In the genomic region with DNA sequence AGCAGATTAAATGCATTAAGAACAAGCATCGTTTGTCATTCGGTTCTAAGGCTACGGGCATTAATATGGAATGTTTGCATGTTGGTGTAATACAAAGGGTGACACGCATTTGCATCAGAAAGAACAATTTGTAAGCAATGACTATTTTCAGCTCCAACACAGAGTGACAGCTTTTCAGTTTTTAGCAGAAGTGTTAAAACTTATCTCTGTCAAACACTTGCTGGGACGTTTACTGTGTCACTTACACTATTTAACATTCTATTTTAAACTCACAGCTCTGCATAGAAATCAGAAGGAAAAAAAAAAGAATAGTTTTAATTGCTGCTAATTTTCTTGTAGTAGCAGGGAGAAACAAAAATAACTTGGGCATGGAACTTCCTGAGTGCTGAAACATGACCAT, we compare ENCODE assay signal across 20 mouse cellular contexts. TPM values are rescaled to one million over a fixed set of nuclear protein-coding genes. Genes with fewer than 3 reads are reported as not detected.
DNase-seq lines count a peak whose midpoint lies in the region; ATAC-seq lines count a peak whose summit lies in the region.
"Had no signal": no experiment of that assay in that cellular context is flagged by ENCODE, and none has a peak within 500 bp of the region (broad histone marks: within the 10 kb centered on the region; RNA-seq: fewer than 3 reads in every experiment).

No protein-coding gene starts in this region.

- H3K9ac ChIP-seq in heart, embryonic 11.5 days (ENCODE audit: low read depth, low read length): no peak overlapping the region
- no peak overlapping the region for H3K9ac ChIP-seq in liver, embryonic 12.5 days
- H3K9ac ChIP-seq: embryonic facial prominence, embryonic 12.5 days; limb, embryonic 12.5 days; midbrain, embryonic 12.5 days; neural tube, embryonic 12.5 days had no signal

- no peak overlapping the region for H3K4me2 ChIP-seq in heart, embryonic 11.5 days
- peak overlapping the region; percentile 8; the same call in 1 of the 2 replicates for H3K4me2 ChIP-seq in liver, embryonic 12.5 days
- H3K4me2 ChIP-seq: embryonic facial prominence, embryonic 12.5 days; limb, embryonic 12.5 days; midbrain, embryonic 12.5 days; neural tube, embryonic 12.5 days had no signal

- H3K4me1 ChIP-seq in heart, embryonic 11.5 days (ENCODE audit: control insufficient read depth, insufficient read depth, low read length): 0 out of 2 replicates have a peak, but pooled peaks cover 2% of the 10 kb centered on the region
- H3K4me1 ChIP-seq in liver, embryonic 12.5 days: peaks cover 45% of the 10 kb centered on the region
- no peaks in the 10 kb centered on the region for H3K4me1 ChIP-seq in embryonic facial prominence, embryonic 10.5 days
- H3K4me1 ChIP-seq: embryonic facial prominence, embryonic 12.5 days; limb, embryonic 12.5 days; neural tube, embryonic 12.5 days had no signal

- no peaks in the 10 kb centered on the region for H3K36me3 ChIP-seq in heart, embryonic 11.5 days (ENCODE audit: control insufficient read depth, insufficient read depth, low read length)
- H3K36me3 ChIP-seq in liver, embryonic 12.5 days: no peaks in the 10 kb centered on the region
- no peaks in the 10 kb centered on the region for H3K36me3 ChIP-seq in embryonic facial prominence, embryonic 10.5 days (replicated peaks)
- H3K36me3 ChIP-seq: embryonic facial prominence, embryonic 12.5 days; limb, embryonic 12.5 days; midbrain, embryonic 12.5 days; neural tube, embryonic 12.5 days had no signal

- H3K9me3 ChIP-seq in heart, embryonic 11.5 days (replicated peaks; ENCODE audit: control insufficient read depth, low read length): no peaks in the 10 kb centered on the region
- no peaks in the 10 kb centered on the region for H3K9me3 ChIP-seq in liver, embryonic 12.5 days (replicated peaks)
- no peaks in the 10 kb centered on the region for H3K9me3 ChIP-seq in embryonic facial prominence, embryonic 10.5 days
- H3K9me3 ChIP-seq: embryonic facial prominence, embryonic 12.5 days; limb, embryonic 12.5 days; midbrain, embryonic 12.5 days; neural tube, embryonic 12.5 days had no signal

- 70% methylated on average over 5 of the region's 5 CpGs for WGBS in heart, embryonic 11.5 days (ENCODE audit: insufficient replicate concordance)
- WGBS in liver, embryonic 12.5 days (ENCODE audit: insufficient replicate concordance): 48% methylated on average over 5 of the region's 5 CpGs
- 87% methylated on average over 5 of the region's 5 CpGs for WGBS in embryonic facial prominence, embryonic 10.5 days

- DNase-seq in heart, postnatal 25 days (ENCODE audit: low spot score): no peak
- no peak for DNase-seq in liver
- no peak for DNase-seq in embryonic facial prominence, embryonic 10.5 days (ENCODE audit: low spot score)
- DNase-seq: adrenal gland, adult 8-10 months; cerebellum, adult 9-10 months; gastrocnemius, postnatal 14 days; kidney, adult 2 months; kidney, postnatal 10 days; lung, adult 2 months; thymus, postnatal 14 days had no signal

- ATAC-seq in heart, embryonic 11.5 days (replicated peaks; ENCODE audit: insufficient number of reproducible peaks, low FRiP score, low TSS enrichment): no peak
- no peak for ATAC-seq in liver, embryonic 12.5 days
- ATAC-seq in common myeloid progenitor, adult 5-6 weeks (replicated peaks; ENCODE audit: low read depth, poor library complexity, severe bottlenecking): peak; percentile 51
- ATAC-seq in megakaryocyte progenitor cell, adult 5-6 weeks (replicated peaks; ENCODE audit: poor library complexity): peak; percentile 43
- ATAC-seq: Patski had no signal

- intact Hi-C loops in heart, postnatal 25 days (cut with DNase I): no loop called here

- peak overlapping the region; percentile 62 for H3K27ac ChIP-seq in heart, embryonic 11.5 days (ENCODE audit: low read depth, low read length)
- 0 out of 2 replicates have a peak overlapping the region, but pooled peaks have one; percentile 14 for H3K27ac ChIP-seq in liver, embryonic 12.5 days
- no peak overlapping the region for H3K27ac ChIP-seq in embryonic facial prominence, embryonic 10.5 days (replicated peaks)
- H3K27ac ChIP-seq: embryonic facial prominence, embryonic 12.5 days; limb, embryonic 12.5 days; midbrain, embryonic 12.5 days; neural tube, embryonic 12.5 days had no signal

- no peak overlapping the region for H3K4me3 ChIP-seq in heart, embryonic 11.5 days (ENCODE audit: low read depth, low read length)
- H3K4me3 ChIP-seq in liver, embryonic 12.5 days: no peak overlapping the region
- no peak overlapping the region for H3K4me3 ChIP-seq in embryonic facial prominence, embryonic 10.5 days
- H3K4me3 ChIP-seq: embryonic facial prominence, embryonic 12.5 days; erythroblast, embryonic 14.5 days; limb, embryonic 12.5 days; midbrain, embryonic 12.5 days; neural tube, embryonic 12.5 days had no signal

- H3K27me3 ChIP-seq in heart, embryonic 11.5 days (ENCODE audit: control insufficient read depth, insufficient read depth, low read length): no peaks in the 10 kb centered on the region
- no peaks in the 10 kb centered on the region for H3K27me3 ChIP-seq in liver, embryonic 12.5 days (replicated peaks)
- no peaks in the 10 kb centered on the region for H3K27me3 ChIP-seq in embryonic facial prominence, embryonic 10.5 days (replicated peaks; ENCODE audit: low read depth, poor library complexity, severe bottlenecking)
- H3K27me3 ChIP-seq: embryonic facial prominence, embryonic 12.5 days; limb, embryonic 12.5 days; midbrain, embryonic 12.5 days; neural tube, embryonic 12.5 days; Patski had no signal

RNA-seq across cellular contexts. Expression of gene Sf3b5, which starts 18.7 kb away (rescaled TPM):
- 37.6 and 37.9 TPM in 2 replicates for polyA plus RNA-seq in heart, embryonic 11.5 days (2014; fragmentation: Nextera tagmentation; extraction: Ambion mirVana)
- 1 to 10 TPM; 6.3 to 6.9 TPM for total RNA-seq in heart, postnatal 25 days (2021)
- 30.7 and 32.9 TPM in 2 replicates for polyA plus RNA-seq in liver, embryonic 12.5 days (2016; fragmentation: Nextera tagmentation; extraction: Ambion mirVana)
- total RNA-seq in common myeloid progenitor, adult 5-6 weeks (2017): 16.9 and 17.4 TPM in 2 replicates
- 17.4 and 18.7 TPM in 2 replicates for total RNA-seq in megakaryocyte progenitor cell, adult 5-6 weeks (2015)
- 23.3 and 23.4 TPM in 2 replicates for total RNA-seq in megakaryocyte progenitor cell, adult 5-6 weeks (2017)
- 44.8 and 47.2 TPM in 2 replicates for polyA plus RNA-seq in embryonic facial prominence, embryonic 10.5 days (2016; fragmentation: Nextera tagmentation; extraction: Ambion mirVana)

RNA-seq across cellular contexts. Expression of gene Stx11, which starts 22.4 kb away (rescaled TPM):
- polyA plus RNA-seq in heart, embryonic 11.5 days (2014; fragmentation: Nextera tagmentation; extraction: Ambion mirVana): 5.3 and 5.5 TPM in 2 replicates
- total RNA-seq in heart, postnatal 25 days (2021): 1 to 10 TPM; 1.7 to 2.2 TPM
- 15.1 and 16.6 TPM in 2 replicates for polyA plus RNA-seq in liver, embryonic 12.5 days (2016; fragmentation: Nextera tagmentation; extraction: Ambion mirVana)
- total RNA-seq in common myeloid progenitor, adult 5-6 weeks (2017): 8.2 and 9.4 TPM in 2 replicates
- 5.1 and 7.6 TPM in 2 replicates for total RNA-seq in megakaryocyte progenitor cell, adult 5-6 weeks (2015)
- total RNA-seq in megakaryocyte progenitor cell, adult 5-6 weeks (2017): 5.7 and 6.8 TPM in 2 replicates
- polyA plus RNA-seq in embryonic facial prominence, embryonic 10.5 days (2016; fragmentation: Nextera tagmentation; extraction: Ambion mirVana): 1.0 and 1.4 TPM in 2 replicates

Comparison
In these comparisons a context has a peak if more than half of its experiments do, and no peak if none do; other contexts are left out.
1. ATAC-seq: peak in common myeloid progenitor, adult 5-6 weeks (single experiment) and megakaryocyte progenitor cell, adult 5-6 weeks (single experiment); none in heart, embryonic 11.5 days (single experiment) and liver, embryonic 12.5 days (single experiment).